Mouse (Mus musculus) liver, embryonic 12.5 days (tissue): ENCODE data around the gene Rex1bd. TPM values are rescaled to one million over a fixed set of nuclear protein-coding genes. Genes with fewer than 3 reads are reported as not detected.

Experiments
- ATAC-seq: fragments of 200-750 bp; cut with Nextera tagmentation; 2 replicates; pipeline ENCODE4 v1.8.0; 2017; ENCODE audit warnings: moderate number of reproducible peaks, mild to moderate bottlenecking, moderate library complexity
- H3K27ac ChIP-seq: fragments of 300-500 bp; sonication (generic); 2 replicates; pipeline ENCODE4 v1.5.1; 2016; ENCODE audit warnings: mild to moderate bottlenecking
- H3K27me3 ChIP-seq: fragments of 300-500 bp; sonication (generic); replicated peaks from 2 replicates; pipeline ENCODE4 v1.6.1; 2016; ENCODE audit warnings: mild to moderate bottlenecking, moderate library complexity
- H3K36me3 ChIP-seq: fragments of 300-500 bp; sonication (generic); 2 replicates; pipeline ENCODE4 v1.6.1; 2016; ENCODE audit warnings: mild to moderate bottlenecking, moderate library complexity
- H3K4me1 ChIP-seq: fragments of 300-500 bp; sonication (generic); 2 replicates; pipeline ENCODE4 v1.6.1; 2016
- H3K4me2 ChIP-seq: fragments of 300-500 bp; sonication (generic); 2 replicates; pipeline ENCODE4 v1.6.1; 2016; ENCODE audit warnings: mild to moderate bottlenecking, moderate library complexity
- H3K4me3 ChIP-seq: fragments of 300-500 bp; sonication (generic); 2 replicates; pipeline ENCODE4 v1.5.1; 2016; ENCODE audit warnings: mild to moderate bottlenecking, moderate library complexity
- H3K9ac ChIP-seq: fragments of 300-500 bp; sonication (generic); 2 replicates; pipeline ENCODE4 v1.6.1; 2016; ENCODE audit warnings: mild to moderate bottlenecking, moderate library complexity
- H3K9me3 ChIP-seq: fragments of 300-500 bp; sonication (generic); replicated peaks from 2 replicates; pipeline ENCODE4 v1.6.1; 2016; ENCODE audit warnings: mild to moderate bottlenecking, moderate library complexity
- WGBS: fragments of 180-500 bp; shearing (Covaris S2); methylation state at CpG from one replicate; pipeline ENCODE4 v1.1.7; 2016; ENCODE audit not compliant: insufficient replicate concordance; 5-methylcytosine and 5-hydroxymethylcytosine counted together
- polyA plus RNA-seq: library from polyadenylated mRNA; unstranded; fragments of >200 nt; fragmentation: Nextera tagmentation; extraction: Ambion mirVana; gene quantifications from 2 replicates; pipeline ENCODE4 v1.2.1, GENCODE M21; 2016

The Rex1bd gene
- polyA plus RNA-seq, 1 experiment from 2014 or later = 85.6 TPM

DNA sequence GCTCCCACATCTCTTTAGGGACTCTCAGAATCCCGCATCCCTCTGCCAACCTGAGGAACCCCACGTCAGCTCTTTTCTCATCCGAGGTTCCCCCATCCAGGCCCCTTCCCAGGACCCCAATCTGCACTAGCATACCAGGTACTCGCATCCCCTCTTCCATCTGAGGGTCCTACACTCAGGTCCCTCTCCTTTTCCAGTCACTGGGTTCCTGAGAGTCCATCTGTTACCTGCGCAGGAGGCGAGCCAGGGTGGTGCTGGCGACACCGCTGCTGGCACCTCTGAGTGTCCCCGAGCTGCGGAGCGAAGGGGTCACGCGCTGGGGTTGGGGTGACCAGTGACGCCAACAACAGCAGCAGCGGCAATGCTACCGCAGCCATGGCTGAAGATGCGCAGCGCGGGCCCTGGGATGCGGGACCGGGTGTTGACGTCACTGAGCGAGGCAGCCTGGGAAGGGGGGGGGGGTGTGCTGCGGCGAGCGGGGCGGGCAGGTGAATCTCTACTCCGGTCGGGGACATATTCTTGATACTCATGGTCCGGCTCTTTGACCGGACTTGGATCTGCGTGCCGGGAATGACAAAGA, 19.5 kb downstream of the Rex1bd start, which contains the start of gene Tmem59l:
Gene Tmem59l, minus strand, starts transcription at position 418 of the 580 bp plus-strand sequence.
- Histone ChIP-seq H3K27ac (no peak within 1 kb of the TSS), H3K9ac (no peak within 1 kb of the TSS)
- WGBS = 12% methylated on average over 33 of the region's 33 CpGs

DNA sequence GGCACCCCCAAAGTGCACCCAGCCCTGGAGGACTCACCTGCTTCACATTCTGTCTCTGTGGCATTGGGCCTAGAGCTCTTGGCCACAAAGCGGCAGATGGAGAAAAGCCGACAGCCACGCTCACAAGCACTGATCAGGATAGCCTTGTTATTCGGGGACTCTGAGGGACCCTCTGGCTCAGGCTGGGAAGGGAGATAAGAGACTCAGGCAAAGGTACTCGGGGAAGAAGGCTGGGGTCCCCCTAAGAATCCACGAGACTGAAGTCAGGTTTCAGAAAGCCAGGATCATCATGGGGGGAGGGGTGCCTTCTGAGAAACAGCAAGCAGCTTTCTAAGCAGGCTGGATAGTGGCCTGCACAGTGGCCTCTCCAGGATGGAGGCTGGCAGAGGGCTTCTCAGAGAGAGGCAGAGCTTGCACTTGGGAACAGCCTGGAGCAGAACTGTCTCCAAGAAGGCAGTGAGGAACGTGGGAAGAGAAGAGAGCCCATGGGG, 20.3 kb downstream of the Rex1bd start:
- Histone ChIP-seq H3K9ac (no peak overlapping the region), H3K36me3 (no peaks in the 10 kb centered on the region), H3K4me3 (no peak overlapping the region), H3K27ac (no peak overlapping the region), H3K27me3 (peaks cover 100% of the 10 kb centered on the region), H3K4me1 (peaks cover 27% of the 10 kb centered on the region), H3K4me2 (no peak overlapping the region), H3K9me3 (no peaks in the 10 kb centered on the region)
- ATAC-seq = no peak
- WGBS = 37% methylated on average over 7 of the region's 7 CpGs

More for the DNA sequence above, 19.5 kb downstream of the Rex1bd start, which contains the start of gene Tmem59l:
- no peaks in the 10 kb centered on the region for H3K9me3 ChIP-seq
- peak within 1 kb of the TSS; percentile 37 for H3K4me3 ChIP-seq
- peaks cover 100% of the 10 kb centered on the region for H3K27me3 ChIP-seq
- H3K4me2 ChIP-seq = peak within 1 kb of the TSS; percentile 60
- H3K4me1 ChIP-seq = peaks cover 27% of the 10 kb centered on the region
- no peaks in the 10 kb centered on the region for H3K36me3 ChIP-seq
- ATAC-seq = no peak

DNA sequence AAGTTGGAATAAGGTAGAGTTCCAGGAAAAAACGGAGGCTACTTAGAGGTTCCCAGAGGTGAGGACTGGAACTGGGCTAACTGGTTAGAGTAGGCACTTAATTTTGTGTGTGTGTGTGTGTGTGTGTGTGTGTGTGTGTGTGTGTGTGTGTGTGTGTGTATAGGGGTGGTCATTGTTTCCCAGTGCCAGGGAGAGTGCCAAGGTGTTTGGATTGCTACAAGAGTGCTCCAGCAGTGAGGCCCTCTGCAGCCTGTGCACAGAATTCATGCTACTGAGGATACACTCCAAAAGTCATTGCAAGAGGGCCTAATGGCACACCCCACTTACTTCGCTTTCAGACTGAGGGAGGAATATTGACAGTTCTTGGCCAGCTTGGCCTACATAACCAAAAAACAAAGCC, 23.6 kb downstream of the Rex1bd start:
- no peaks in the 10 kb centered on the region for H3K36me3 ChIP-seq
- peaks cover 99% of the 10 kb centered on the region for H3K27me3 ChIP-seq
- H3K27ac ChIP-seq = no peak overlapping the region
- 47% methylated on average over 2 of the region's 2 CpGs for WGBS
- ATAC-seq = no peak
- H3K4me2 ChIP-seq = no peak overlapping the region
- no peaks in the 10 kb centered on the region for H3K9me3 ChIP-seq
- peaks cover 8% of the 10 kb centered on the region for H3K4me1 ChIP-seq
- H3K4me3 ChIP-seq = no peak overlapping the region
- H3K9ac ChIP-seq = no peak overlapping the region

DNA sequence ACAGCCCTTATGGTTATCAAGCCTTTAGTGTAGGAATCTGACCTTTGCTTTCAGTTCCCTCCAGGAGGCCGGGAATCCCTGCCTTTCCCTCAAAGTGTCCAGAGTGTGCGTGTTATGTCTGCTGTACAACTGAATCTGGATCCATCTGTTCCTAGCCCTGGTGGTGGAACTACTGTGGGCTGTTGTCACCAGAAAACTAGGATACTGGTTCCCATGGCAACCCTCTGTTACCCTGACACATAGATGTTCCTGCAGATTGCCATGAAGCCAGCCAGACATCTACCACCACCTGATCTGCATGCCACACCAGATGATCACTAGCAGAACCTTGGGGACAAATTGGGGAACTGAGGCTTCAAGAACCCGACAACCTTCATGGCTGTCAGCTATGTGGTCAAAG, 24.6 kb downstream of the Rex1bd start:
- H3K27me3 ChIP-seq = peaks cover 92% of the 10 kb centered on the region
- WGBS = 46% methylated on average over 3 of the region's 3 CpGs

DNA sequence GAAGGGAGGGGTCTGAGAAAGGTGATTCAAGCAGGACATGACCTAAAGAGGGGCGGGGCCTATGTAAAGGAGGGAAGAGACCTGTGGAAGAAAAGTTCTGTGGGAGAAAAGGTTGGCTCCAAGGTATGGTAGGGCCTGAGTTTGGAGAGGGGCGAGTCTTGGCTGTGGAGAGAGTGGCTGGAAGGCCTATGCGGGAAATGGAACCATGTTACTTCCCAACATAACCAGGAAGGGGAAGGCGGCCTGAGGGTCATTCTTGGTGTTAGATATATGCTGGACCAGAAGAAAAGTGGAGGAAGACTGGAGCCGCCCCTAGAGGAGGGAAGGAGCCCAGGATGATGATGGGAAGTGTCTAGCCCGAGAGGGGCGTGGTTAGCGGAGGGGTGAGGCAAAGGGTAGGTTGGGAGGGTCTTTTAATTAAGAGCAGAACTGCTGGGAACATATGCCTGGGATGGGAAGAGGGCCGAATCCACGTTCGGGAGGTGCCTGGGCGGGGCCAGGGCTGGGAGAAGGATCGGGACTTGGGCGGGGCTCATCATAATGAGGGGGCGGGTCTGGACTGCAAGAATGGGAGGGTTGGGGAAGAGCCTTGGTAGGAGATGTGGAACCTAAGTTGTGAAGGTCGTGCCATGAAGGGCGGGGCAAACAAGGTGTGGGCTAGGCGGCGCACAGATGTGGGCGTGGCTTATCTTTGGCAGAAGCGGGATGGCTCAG, 29.1 kb downstream of the Rex1bd start:
- Histone ChIP-seq H3K36me3 (peaks cover 10% of the 10 kb centered on the region; the same call in 1 of the 2 replicates), H3K27me3 (peaks cover 47% of the 10 kb centered on the region), H3K9me3 (no peaks in the 10 kb centered on the region), H3K4me1 (peaks cover 35% of the 10 kb centered on the region), H3K27ac (peak overlapping the region; percentile 86), H3K9ac (peak overlapping the region; percentile 54), H3K4me2 (peak overlapping the region; percentile 77), H3K4me3 (peak overlapping the region; percentile 79)
- peak; percentile 57 for ATAC-seq
- WGBS = 2% methylated on average over 21 of the region's 21 CpGs

More for the DNA sequence above, 24.6 kb downstream of the Rex1bd start:
- Histone ChIP-seq H3K36me3 (no peaks in the 10 kb centered on the region), H3K4me1 (peaks cover 15% of the 10 kb centered on the region), H3K27ac (no peak overlapping the region), H3K4me3 (no peak overlapping the region), H3K9ac (no peak overlapping the region), H3K4me2 (no peak overlapping the region), H3K9me3 (no peaks in the 10 kb centered on the region)
- no peak for ATAC-seq

DNA sequence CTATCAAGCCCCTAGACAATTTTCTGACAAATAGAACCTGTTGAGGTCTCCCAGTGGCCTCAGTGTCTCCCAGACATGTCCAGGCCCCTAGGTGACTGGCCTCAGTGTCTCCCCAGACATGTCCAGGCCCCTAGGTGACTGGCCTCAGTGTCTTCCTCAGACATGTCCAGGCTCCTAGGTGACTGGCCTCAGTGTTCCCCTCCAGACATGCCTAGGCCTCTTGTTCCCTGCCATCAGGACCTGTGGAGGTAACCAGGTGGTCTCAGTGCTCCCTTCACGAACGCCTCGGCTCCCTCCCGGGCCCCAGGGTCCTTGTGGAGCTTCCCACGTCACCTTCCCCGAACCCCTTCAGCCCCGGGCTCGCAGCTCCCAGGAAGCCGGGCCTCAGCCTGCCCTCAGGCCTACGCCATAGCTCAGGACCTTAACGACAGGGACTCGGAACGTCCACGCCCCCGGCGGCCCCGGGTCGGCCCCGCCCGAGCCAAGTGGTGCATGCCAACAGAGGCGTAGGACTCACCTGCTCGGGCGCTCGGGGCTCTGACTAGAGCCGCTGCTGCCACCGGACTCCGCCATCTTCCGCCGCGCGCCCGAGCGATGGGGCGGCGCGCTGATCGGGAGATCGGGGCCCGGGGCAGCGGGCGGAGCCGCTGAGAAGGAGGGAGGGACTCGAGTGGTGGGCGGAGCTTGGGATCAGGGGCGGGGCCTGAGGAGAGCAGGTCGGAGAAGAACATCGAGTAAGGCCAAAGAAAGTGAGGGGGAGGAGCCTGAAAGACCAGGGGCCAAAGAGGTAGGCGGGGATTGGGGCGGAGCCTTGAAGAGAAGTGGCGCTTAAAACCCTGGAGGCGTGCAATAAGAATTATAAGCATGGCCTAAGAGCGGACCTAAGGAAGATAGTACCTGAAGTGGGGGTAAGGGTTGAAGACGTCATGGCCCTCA, 30.0 kb downstream of the Rex1bd start, which contains the start of gene Klhl26:
Gene Klhl26, minus strand, starts transcription at position 636 of the 936 bp plus-strand sequence.
- WGBS = under 1% methylated on average over 53 of the region's 53 CpGs
- H3K27me3 ChIP-seq = peaks cover 39% of the 10 kb centered on the region
- peak within 1 kb of the TSS; percentile 77 for H3K4me2 ChIP-seq

DNA sequence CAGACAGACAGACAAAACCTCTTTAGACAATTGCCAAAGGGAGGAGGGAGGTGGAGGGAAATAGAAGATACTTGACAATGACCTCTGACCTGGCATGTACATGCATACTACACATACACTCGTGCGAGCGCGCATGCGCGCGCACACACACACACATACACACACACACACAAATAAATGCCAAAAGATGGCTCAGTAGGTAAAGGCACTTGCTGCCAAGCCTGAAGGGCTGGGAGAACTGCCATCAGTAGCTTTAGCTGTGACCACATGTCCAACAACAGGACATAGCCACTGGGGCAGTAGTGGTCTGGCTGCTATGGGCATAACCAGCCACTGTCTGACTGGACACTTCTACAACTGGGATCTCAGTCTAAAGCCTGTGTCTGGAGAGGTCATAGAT, 34.7 kb downstream of the Rex1bd start:
- no peak overlapping the region for H3K9ac ChIP-seq
- WGBS = 90% methylated on average over 7 of the region's 7 CpGs
- H3K4me3 ChIP-seq = no peak overlapping the region
- H3K4me2 ChIP-seq = no peak overlapping the region
- ATAC-seq = no peak
- no peak overlapping the region for H3K27ac ChIP-seq
- peaks cover 58% of the 10 kb centered on the region for H3K4me1 ChIP-seq
- peaks cover 11% of the 10 kb centered on the region for H3K36me3 ChIP-seq
- no peaks in the 10 kb centered on the region for H3K9me3 ChIP-seq
- H3K27me3 ChIP-seq = no peaks in the 10 kb centered on the region

More for the DNA sequence above, 30.0 kb downstream of the Rex1bd start, which contains the start of gene Klhl26:
- Histone ChIP-seq H3K4me1 (peaks cover 35% of the 10 kb centered on the region), H3K9me3 (no peaks in the 10 kb centered on the region), H3K36me3 (peaks cover 10% of the 10 kb centered on the region; the same call in 1 of the 2 replicates), H3K27ac (peak within 1 kb of the TSS; percentile 86), H3K9ac (peak within 1 kb of the TSS; percentile 92), H3K4me3 (peak within 1 kb of the TSS; percentile 79)
- peak; percentile 84 for ATAC-seq

DNA sequence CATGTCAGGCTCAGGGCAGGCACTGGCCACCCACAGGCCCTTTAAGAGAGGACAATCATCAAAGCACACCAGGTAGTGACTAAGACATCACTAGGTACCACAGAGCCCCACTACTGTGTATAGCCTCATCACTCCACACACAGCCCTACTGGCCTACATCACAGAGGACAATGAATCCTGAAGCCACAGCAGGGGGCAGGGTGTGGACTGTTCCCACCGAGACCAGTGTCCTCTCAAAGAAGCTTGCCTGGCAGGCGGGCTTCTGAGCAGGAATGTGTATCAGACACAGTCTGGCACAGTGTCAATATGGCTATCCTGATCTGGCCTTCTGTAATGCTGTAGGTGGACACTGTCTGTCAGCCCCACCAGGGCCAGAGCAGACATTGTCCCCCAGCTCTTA, 36.6 kb downstream of the Rex1bd start:
- Histone ChIP-seq H3K27me3 (no peaks in the 10 kb centered on the region; the same call in 1 of the 2 replicates), H3K4me3 (no peak overlapping the region), H3K9me3 (no peaks in the 10 kb centered on the region), H3K9ac (0 out of 2 replicates have a peak overlapping the region, but pooled peaks have one; percentile 29), H3K27ac (peak overlapping the region; percentile 24; the same call in 1 of the 2 replicates), H3K4me2 (no peak overlapping the region), H3K36me3 (peaks cover 19% of the 10 kb centered on the region), H3K4me1 (peaks cover 51% of the 10 kb centered on the region)
- peak; percentile 38 for ATAC-seq
- WGBS = 55% methylated on average over 2 of the region's 2 CpGs

DNA sequence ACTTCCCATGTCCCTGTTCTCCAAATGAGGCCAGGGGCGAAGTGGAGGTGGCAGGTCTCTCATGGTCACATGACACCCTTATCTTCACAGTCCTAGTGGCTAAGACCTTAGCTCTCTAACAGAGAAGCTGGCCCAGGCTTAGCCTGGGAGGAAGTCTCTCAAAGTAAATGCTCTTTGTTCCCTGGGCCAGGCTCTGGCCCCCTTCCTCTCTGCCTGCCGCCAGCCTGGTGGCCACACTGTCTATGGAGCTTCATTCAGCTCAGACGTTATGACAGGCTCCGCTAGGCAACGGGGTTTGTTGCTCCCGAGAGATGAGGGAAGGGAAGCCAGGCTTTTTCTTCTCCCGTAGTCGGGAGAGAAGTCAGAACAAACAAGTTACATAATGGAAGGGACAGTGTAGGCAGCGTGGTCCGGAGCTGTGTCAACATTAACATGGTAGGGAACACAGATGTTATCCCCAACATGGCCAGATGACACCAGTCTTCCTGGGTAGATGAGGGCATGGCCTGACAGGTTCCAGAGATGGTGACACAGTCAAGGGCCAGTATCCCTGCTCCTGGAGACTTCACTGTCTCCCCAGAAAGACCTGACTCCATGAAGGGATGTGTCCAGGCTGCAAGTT, 37.1 kb downstream of the Rex1bd start:
- H3K36me3 ChIP-seq = peaks cover 18% of the 10 kb centered on the region
- peak overlapping the region; percentile 41 for H3K27ac ChIP-seq
- H3K27me3 ChIP-seq = no peaks in the 10 kb centered on the region; the same call in 1 of the 2 replicates
- WGBS = 39% methylated on average over 10 of the region's 10 CpGs
- peaks cover 47% of the 10 kb centered on the region for H3K4me1 ChIP-seq
- H3K4me2 ChIP-seq = no peak overlapping the region
- H3K4me3 ChIP-seq = no peak overlapping the region
- peak; percentile 45 for ATAC-seq
- no peaks in the 10 kb centered on the region for H3K9me3 ChIP-seq
- H3K9ac ChIP-seq = peak overlapping the region; percentile 29; the same call in 1 of the 2 replicates

DNA sequence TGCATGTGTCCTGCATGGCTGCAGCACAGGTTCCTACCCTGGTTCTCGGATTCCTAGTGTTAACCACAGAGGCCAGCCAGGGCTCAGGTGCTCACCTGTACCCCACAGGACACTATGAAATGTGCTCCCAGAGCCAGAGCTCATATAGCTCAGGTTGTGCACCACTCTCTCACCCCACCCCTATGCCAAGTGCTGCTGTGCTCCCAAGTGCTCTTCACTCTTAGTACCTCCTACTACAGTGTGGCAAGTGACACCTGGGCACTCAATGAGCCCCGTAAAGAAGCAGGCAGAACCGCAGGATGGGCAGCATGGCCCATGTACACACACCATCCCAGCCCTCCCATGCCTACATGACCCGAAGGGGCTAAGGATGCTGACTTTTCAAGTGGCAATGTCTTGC, 37.8 kb downstream of the Rex1bd start:
- H3K27ac ChIP-seq = no peak overlapping the region
- peaks cover 45% of the 10 kb centered on the region for H3K4me1 ChIP-seq
- no peak overlapping the region for H3K9ac ChIP-seq
- no peaks in the 10 kb centered on the region; the same call in 1 of the 2 replicates for H3K27me3 ChIP-seq
- H3K4me3 ChIP-seq = no peak overlapping the region
- 81% methylated on average over 4 of the region's 4 CpGs for WGBS
- H3K4me2 ChIP-seq = no peak overlapping the region
- no peaks in the 10 kb centered on the region for H3K9me3 ChIP-seq
- no peak for ATAC-seq
- peaks cover 17% of the 10 kb centered on the region for H3K36me3 ChIP-seq

DNA sequence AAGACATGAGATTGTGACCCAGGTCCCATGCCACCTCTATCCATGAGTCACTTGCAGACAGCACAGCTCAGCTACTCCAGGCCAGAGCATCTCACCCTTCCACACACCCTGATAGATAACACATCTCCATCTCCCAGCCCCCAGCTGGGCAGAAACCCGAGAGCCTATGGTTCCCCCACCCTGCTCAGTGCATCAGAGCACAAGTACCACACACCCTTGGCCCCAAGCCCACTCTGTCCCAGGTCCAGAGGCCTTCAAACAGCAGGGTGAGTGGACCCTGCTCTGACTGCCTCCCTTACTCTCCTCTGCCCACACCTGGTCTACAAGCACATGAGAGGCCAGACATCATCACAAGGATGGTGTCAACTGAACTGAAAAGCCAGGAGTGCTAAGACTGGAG, 38.6 kb downstream of the Rex1bd start:
- Histone ChIP-seq H3K27ac (no peak overlapping the region), H3K27me3 (no peaks in the 10 kb centered on the region; the same call in 1 of the 2 replicates), H3K36me3 (peaks cover 17% of the 10 kb centered on the region), H3K9me3 (no peaks in the 10 kb centered on the region), H3K4me3 (no peak overlapping the region), H3K9ac (no peak overlapping the region), H3K4me2 (no peak overlapping the region), H3K4me1 (peaks cover 45% of the 10 kb centered on the region)
- WGBS = 57% methylated on average over 1 of the region's 1 CpGs
- no peak for ATAC-seq
